Mouse (Mus musculus): ENCODE measurements around the gene Pcdh15.

Gene Pcdh15

GRCm38 (mm10) chr10:74305439-74306158, 1206.5 kb downstream of the Pcdh15 start:
- no peak for DNase-seq (ENCODE audit: low read depth, low spot score)

GRCm38 (mm10) chr10:74307035-74307434, 1207.9 kb downstream of the Pcdh15 start:
- DNase-seq (ENCODE audit: low read depth, low spot score): no peak

DNA sequence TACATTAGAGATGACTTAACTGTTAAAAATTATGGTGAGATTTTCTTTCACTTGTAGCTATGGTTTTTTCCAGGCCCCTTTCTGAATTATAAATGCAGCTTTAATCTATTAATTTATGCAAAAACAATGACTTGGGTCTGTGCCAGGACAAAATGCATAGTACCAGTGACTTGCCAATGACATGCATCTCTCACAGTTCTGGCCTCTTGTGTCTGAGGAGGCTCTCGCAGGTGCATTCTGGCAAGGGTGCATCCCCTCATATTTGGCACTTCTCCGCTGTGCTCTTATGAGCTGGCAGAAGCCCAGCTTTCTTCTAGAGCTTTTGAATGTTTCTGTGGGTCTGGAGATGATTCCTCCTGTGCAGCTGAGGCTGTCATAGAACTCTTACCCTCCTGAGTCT, 1216.9 kb downstream of the Pcdh15 start:
- no peak for DNase-seq (ENCODE audit: low read depth, low spot score)

- DNase-seq (ENCODE audit: low read depth, low spot score): no peak
Observed at GRCm38 (mm10) chr10:74335412-74335811, 1236.3 kb downstream of the Pcdh15 start.

GRCm38 (mm10) chr10:74339247-74340160, 1240.4 kb downstream of the Pcdh15 start:
- no peak for DNase-seq (ENCODE audit: low read depth, low spot score)

DNA sequence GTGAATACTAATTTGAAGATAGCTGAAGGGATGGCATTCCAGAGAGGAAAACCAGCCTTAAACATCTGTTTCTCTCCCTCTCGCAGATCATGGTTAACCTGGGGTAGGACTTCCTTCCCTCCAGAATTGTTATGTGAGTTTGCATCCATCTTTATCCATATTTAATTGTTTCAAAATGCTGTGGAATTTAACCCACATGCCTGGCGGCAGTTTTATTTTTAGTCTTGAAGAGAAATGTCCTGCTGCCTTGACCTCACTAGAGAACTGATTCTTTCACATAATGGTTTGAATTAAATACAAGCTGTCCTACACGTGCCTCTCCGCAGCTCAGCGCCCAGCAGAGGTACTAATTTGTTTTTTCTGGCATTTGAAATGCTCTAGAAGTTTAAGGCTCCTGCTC, 1260.4 kb downstream of the Pcdh15 start:
- no peak for DNase-seq (ENCODE audit: low read depth, low spot score)

- no peak for DNase-seq (ENCODE audit: low read depth, low spot score)
Observed at GRCm38 (mm10) chr10:74378697-74379096, 1279.6 kb downstream of the Pcdh15 start.

DNA sequence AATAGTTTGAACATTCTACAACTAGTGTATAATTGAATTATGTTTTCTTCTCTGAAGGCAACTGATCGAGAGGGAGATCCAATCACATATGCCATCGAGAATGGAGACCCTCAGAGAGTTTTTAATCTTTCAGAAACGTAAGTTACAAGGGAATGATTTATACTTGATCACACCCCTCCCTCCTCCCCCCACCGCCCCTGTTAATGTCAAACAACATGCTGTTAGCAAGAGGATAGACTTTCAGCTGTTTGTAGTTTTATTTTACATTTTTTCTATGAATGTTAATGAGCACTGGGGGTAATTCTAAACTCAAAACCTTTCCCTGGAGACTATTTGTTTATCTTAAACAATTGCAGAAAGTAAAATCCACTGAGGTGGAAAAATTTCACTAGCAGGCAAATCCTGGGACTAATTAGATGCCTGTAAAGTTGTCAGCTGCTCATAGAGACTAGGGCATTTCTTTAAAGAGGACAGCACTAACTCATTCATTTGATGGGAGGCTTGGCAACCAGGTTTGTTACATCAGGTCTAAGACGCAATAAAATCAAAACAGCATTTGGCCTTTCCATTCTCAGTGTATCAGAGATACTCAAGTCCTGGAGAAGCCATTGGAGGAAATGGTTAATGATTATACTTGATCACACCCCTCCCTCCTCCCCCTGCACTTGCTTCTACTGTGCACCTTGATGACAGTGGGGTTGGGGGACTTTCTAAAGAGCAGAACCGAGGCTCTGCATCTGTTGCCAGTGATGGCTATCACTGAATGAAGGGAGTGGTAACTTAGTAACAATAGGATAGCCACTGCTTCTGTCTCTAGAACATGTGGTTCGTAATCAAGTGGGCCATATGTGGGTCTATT, 1280.4 kb downstream of the Pcdh15 start:
- DNase-seq (ENCODE audit: low read depth, low spot score): no peak

DNA sequence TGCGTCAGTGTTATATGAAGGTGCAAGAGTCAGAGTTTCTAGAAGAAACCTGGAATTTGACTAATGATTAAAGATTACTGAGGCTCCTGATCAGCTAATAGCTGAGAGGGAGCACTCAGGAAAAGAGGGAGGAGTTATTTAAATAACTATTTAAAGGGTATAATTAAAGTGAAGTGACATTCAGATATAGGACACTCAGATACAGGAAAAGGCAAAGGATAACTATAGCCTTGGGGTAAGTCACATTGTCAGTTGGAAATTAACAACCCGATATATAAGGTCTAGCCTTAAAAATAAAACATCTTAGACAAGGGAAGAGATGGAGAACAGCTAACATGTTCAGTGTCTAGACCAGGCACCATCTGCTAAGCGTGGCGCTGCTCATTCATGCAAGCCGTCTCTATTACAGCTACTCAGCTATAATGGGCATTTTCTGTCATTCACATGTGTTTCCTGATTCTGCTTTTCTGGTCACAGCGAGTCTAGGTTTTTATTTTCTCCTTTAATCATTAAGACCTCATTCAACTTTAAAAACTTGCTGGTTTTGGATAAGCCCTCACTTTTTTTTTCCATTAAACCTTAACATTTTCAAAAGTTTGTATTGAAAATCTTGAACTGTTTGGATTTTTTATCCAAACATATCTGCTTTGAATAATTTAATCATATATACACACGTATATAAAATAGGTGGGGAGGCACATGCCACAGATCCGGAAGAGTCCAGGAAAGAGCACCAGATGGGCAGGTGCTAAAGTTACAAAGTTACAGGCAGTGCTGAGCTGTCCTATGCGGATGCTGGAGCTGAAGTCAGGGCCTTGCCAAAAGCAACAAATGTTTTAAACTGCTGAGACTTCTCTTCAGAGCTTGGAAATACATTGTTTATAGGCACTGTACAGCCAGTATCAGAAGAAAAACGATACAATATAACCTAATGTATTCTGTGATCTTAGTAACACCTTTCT, 1288.7 kb downstream of the Pcdh15 start:
- no peak for DNase-seq (ENCODE audit: low read depth, low spot score)

- no peak for DNase-seq (ENCODE audit: low read depth, low spot score)
Observed at GRCm38 (mm10) chr10:74403111-74403510, 1304.0 kb downstream of the Pcdh15 start.

DNA sequence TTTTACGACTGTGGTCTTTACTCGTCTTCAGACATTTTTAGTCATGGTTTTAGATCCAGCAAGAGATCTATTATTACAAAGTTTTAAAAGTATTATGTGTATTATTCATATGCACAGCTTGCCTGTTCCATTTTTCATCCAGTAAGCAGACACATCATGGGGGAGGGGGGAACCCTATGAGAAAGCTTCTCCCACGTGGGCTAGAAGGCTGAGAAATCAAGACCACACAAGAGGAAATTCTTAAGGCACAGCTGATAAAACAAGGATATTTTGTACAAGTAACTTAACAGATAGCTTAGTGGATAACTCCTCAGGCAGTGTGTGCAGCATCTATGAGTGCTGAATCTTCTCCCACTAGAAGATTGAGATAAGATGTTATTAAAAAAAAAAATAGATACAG, 1314.9 kb downstream of the Pcdh15 start:
- DNase-seq (ENCODE audit: low read depth, low spot score): no peak

DNA sequence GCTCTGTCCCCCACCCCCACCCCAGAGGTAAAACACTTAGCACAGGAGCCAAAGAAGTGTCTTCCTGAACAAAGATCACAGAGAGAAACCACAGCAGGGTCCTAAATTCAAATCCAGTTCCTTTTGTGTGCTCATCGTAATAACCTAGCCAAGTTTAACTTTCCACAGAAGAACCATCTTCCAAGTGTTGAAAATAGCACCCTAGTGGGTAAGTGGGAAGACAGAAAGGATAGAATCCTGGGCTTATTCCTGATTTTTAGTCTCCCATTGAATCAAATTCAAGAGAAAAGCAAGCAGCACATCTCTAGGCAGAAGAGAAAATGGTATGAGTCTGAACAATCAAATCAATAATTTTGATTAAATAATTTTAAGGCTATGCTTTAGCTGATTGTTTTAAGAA, 1315.8 kb downstream of the Pcdh15 start:
- DNase-seq (ENCODE audit: low read depth, low spot score): no peak

DNA sequence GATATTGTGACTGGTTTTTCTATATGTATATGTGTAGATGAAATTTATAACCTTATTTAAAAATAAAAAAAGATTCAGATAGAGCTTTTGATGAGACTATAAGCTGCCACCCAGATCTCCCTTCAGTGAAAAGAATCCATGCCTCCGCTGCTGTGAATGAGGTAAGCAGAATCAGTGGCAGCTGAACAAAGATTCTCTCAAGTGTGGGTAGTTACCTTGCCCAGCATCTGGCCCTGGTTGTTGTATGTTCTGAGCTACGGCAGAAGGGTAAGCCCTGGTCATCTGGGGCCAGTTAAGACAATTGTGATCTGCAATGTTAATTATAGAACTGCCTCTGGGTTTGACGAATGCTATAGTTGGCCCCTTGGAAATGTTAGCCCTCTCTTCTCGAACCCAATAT, 1316.2 kb downstream of the Pcdh15 start:
- no peak for DNase-seq (ENCODE audit: low read depth, low spot score)

DNA sequence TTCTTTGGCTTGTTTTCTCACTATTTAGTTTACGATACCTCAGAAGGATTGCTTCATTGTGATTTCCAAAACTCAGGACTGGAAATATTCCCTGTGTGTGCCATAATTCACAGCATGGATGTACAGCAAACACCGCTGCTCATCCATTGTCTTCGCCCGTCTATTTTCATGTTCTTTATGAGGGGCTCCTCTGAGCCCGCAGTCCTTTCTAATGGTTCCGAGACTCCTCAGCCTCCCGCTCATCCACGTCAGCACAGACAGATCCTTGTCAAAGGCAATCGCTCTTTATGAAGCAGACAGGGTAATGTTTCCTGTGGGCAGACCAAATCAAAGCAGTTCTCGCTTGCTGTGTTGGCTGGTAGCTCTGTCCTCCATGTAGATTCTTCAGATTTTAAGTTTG, 1316.8 kb downstream of the Pcdh15 start:
- DNase-seq (ENCODE audit: low read depth, low spot score): no peak

- DNase-seq (ENCODE audit: low read depth, low spot score): no peak
Observed at GRCm38 (mm10) chr10:74450069-74450468, 1350.9 kb downstream of the Pcdh15 start.

DNA sequence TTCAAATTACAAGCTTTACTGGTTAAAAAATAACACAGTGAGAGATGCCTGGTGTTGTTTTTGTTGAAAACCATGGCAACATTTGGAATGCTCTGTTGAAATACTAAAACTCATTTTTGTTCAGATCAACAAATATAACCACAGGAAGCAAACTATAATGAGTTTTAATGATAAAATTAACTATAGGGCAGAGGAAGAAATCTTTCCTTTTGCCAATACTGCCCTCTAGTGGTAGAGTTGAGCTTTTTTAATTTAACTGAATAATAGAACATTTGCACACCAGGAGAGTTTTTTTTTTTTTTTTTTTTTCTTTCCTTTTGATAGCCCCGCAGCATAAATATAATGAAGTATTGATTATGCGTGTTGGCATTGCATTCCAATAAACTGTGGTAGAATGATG, 1364.8 kb downstream of the Pcdh15 start:
- DNase-seq (ENCODE audit: low read depth, low spot score): no peak

DNA sequence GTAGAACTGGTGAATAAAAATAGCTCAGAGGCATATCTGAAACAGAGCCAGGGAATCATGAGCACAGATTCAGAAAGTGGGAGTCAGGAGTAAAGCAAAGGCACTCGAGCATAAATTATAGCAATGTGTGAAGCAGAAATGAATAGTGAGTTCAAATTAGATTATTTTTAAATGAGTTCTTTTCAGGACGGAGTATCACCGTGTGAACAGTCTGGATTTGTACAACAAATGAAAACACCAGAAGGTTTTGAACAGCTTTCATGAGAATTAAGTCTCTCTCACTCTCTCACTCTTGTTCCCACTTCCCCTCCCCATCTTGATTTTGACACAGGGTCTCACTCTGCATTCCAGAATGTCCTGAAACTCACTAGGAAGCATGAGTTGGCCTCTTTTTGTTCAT, 1381.6 kb downstream of the Pcdh15 start:
- no peak for DNase-seq (ENCODE audit: low read depth, low spot score)

DNA sequence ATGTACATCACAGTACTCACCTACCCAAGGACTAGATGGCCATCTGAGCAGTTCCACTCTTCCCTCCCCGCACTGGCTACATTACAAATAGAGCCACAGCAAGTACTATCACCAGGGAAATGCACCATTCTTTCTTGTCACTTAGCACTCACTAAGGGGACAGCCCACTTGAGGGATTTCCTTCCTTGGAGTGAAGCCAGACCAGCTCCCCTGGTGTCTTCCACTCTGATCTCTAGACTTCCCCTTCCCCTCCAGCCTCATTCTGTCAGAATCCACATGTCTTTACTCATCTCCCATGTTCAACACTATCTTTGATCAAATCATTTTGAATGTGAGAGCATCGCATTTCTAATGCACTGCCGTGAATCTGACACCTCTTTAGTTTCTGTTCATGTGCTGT, 1413.2 kb downstream of the Pcdh15 start:
- no peak for DNase-seq (ENCODE audit: low read depth, low spot score)

DNA sequence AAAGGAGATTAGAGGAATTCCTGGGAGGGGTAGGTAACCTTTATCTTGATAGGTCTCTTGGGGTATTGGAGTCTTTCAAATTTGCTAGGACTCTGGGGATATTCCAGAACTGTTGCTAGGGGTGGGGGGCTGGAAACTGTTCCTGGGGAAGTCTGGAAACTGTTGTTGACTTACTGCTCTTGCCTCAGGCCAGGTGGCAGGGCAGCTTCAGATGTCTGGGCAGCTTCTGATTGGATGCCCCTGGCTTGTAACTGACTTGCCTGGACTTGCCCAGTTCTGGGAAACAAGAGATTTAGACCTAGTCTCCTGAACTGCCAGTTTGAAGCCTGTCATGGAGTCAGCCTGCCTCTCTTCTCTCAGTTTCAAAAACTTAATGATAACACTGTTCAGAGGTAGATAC, 1414.6 kb downstream of the Pcdh15 start:
- DNase-seq (ENCODE audit: low read depth, low spot score): no peak

GRCm38 (mm10) chr10:74538371-74538770, 1439.2 kb downstream of the Pcdh15 start:
- DNase-seq (ENCODE audit: low read depth, low spot score): no peak

- DNase-seq (ENCODE audit: low read depth, low spot score): no peak
Observed at GRCm38 (mm10) chr10:74555326-74555725, 1456.2 kb downstream of the Pcdh15 start.
